Mouse (Mus musculus) cortical plate, adult 2 months (tissue): ENCODE results near the gene Xpr1.

ENCODE experiments used
- CTCF ChIP-seq: fragments of 200-500 bp; IDR thresholded peaks from 2 replicates; pipeline ENCODE4 v1.5.1; 2011; ENCODE audit warnings: mild to moderate bottlenecking, control low read depth, low read length; ENCODE audit not compliant: insufficient read depth; ENCODE audit errors: extremely low read depth
- POLR2A ChIP-seq: fragments of 200-500 bp; IDR thresholded peaks from 2 replicates; pipeline ENCODE4 v1.6.1; 2011; ENCODE audit warnings: mild to moderate bottlenecking, low read length, control low read depth; ENCODE audit not compliant: insufficient read depth; ENCODE audit errors: extremely low read depth

GRCm38 (mm10) chr1:155370075-155370658 lies 47.0 kb downstream of the Xpr1 start:
- TF ChIP-seq POLR2A, result no peak
- TF ChIP-seq CTCF, result no peak
